Mouse (Mus musculus) megakaryocyte, embryonic 14.5 days (primary cell): ENCODE results near the gene Insm1.

ENCODE experiments used
- FLI1 ChIP-seq: IDR thresholded peaks from 2 replicates; pipeline ENCODE4 v1.6.1; 2012; ENCODE audit warnings: low read length, inconsistent platforms, mixed read lengths
- GATA1 ChIP-seq: IDR thresholded peaks from 3 replicates; pipeline ENCODE4 v1.6.1; 2012; ENCODE audit warnings: mixed read lengths, low read length, inconsistent platforms, borderline replicate concordance

DNA sequence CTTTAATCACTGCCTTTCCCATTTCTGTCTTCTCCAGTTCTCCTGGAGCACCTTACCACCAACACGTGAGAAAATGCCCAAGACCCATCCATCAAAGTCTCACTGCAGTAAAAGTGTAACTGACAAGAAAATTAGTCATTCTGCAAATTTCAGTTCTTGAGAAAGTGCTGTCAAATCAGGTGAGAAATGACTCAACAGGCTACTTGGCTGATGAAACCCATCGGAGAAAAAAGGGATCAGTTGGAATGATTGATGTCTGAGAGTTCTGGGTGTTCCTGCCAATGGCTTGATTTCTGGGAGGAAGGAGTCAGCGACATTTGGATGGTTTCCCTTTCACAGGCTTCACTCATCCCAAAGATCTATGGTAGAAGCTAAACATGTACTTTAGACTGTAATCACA is 44.8 kb downstream of the Insm1 start:
- TF ChIP-seq GATA1 (no peak), FLI1 (no peak)
